Mouse (Mus musculus): ENCODE results near the gene Dstn.
A peak's percentile ranks its signal among the peaks of the same experiment; 100 is the strongest.

Gene Dstn

DNA sequence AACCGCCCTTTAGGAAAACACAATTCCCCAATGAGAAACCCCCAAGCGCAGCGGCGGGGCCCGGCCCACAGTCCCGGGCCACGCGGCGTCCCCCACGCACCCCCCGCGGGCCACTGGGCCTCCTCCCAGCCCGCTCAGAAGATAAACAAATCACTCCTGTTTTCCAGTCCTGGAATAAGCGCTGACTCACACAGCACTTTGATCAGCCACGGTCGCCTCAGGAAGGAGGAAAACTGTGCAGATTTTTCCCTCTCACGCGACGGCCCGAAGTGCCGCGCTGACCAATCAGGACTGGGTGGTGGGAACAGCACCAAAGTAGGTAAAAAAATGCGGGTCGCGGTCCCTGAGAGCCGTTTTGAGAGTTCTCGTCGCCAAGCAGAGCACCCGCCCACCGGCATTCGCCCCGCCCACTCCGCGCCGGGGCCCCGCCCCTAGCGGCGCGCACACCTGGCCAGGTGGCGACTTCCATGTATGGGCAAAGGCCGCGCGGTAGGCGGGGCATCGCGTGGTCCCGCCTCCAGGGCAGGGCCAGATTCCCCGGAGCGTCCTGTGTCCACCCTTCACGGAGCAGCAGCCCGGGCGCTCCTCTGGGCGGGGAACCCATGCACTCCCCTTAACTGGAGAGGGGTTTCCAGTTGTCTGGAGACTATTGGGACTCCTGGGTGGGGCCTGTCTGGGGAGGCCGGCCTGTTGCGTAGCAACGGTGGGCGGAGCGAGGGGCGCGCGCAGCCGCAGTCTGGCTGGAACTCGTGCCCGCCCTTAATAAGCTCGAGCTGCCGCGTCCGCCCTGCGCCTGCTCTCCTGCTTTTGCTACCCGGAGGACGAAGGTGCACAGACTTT lies at the start of gene Dstn:
TSS of gene Dstn (plus strand) at position 561 of the 840 bp plus-strand sequence.
- H3K27me3 ChIP-seq (ENCODE audit: control insufficient read depth, insufficient read depth, low read length, poor library complexity, severe bottlenecking) = no peaks in the 10 kb centered on the region
- no peaks in the 10 kb centered on the region for H3K36me3 ChIP-seq (ENCODE audit: control insufficient read depth, insufficient read depth, low read length, poor library complexity, severe bottlenecking)
- peak; percentile 95 for DNase-seq (ENCODE audit: low read depth, low spot score)

DNA sequence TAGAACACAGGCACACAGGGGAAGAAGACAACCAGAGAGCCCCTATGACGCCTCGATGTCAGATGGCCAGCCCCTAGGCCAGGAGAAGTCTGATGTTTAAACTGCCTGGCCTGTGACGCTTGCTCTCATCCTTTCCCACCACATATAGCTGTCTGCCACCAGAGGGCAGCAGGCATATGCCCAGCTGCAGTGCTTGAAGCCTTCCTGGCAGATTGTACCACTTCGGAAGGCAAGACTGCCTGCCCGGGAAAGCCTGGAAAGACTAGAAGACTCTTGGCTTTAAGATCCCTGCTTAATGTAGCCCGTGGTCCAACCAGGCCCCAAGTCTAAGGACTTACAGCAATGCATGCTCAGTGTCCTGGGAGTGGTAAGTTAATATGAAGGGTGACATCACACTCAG lies 47.8 kb upstream of the Dstn start:
- no peaks in the 10 kb centered on the region for H3K27me3 ChIP-seq (ENCODE audit: control insufficient read depth, insufficient read depth, low read length, poor library complexity, severe bottlenecking)
- peak; percentile 79 for DNase-seq (ENCODE audit: low read depth, low spot score)
- no peaks in the 10 kb centered on the region for H3K36me3 ChIP-seq (ENCODE audit: control insufficient read depth, insufficient read depth, low read length, poor library complexity, severe bottlenecking)

DNA sequence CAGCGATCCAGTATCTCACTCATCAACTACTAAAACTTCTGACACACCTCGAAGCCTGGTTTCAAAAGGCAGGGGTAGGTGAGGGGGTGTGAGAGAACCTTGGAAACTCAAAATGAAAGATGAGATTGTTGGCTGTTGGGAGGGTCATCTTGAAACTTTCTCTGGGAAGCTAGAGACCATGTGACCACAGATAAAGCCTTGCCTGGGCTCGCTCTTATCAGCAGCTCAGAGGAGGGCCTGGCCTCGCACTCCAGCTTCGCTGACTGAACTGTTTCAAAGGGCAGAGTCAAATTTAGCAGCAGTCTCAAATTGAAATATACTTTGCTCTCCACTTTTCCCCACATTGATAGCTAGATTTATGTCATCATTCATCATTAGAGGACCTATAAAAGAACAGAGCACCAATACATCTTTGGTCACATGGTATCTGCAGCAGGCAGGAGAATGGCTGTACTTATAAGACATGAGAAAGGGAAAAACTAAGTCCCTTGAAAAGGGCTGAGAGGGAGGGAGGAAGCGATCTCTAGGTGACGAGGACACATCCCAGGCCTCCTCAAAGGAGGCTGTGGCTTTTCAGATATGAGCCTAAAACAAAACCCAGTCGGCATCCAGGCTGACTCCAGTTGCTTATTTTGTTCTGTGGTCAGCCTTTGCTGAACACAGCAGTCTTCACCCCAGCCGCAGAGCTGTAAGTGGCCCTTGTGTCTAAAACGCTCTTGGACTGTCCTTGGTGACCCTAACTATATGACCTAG lies 44.0 kb upstream of the Dstn start:
- no peaks in the 10 kb centered on the region for H3K27me3 ChIP-seq (ENCODE audit: control insufficient read depth, insufficient read depth, low read length, poor library complexity, severe bottlenecking)
- no peak for DNase-seq (ENCODE audit: low read depth, low spot score)
- no peaks in the 10 kb centered on the region for H3K36me3 ChIP-seq (ENCODE audit: control insufficient read depth, insufficient read depth, low read length, poor library complexity, severe bottlenecking)

DNA sequence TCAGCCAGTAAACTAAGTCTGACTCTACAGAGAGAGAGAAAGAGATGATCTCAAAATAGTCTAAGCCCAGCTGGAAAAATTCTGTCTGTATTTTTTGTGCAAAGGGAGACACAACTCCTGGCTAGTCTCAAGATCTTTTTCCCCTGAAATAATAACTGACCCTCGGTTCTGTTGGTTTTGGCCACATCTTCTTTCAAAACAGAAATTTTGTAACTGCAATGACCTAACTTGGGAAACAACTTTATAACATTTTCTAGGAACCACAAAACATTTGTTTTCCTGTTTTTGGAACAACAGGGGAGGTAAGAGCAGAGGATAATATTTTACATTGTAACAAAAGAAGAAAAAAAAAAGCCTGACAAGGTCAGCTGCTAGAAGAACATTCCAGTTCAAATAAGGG lies 39.1 kb upstream of the Dstn start:
- H3K27me3 ChIP-seq (ENCODE audit: control insufficient read depth, insufficient read depth, low read length, poor library complexity, severe bottlenecking) = no peaks in the 10 kb centered on the region
- DNase-seq (ENCODE audit: low read depth, low spot score) = no peak
- H3K36me3 ChIP-seq (ENCODE audit: control insufficient read depth, insufficient read depth, low read length, poor library complexity, severe bottlenecking) = no peaks in the 10 kb centered on the region

DNA sequence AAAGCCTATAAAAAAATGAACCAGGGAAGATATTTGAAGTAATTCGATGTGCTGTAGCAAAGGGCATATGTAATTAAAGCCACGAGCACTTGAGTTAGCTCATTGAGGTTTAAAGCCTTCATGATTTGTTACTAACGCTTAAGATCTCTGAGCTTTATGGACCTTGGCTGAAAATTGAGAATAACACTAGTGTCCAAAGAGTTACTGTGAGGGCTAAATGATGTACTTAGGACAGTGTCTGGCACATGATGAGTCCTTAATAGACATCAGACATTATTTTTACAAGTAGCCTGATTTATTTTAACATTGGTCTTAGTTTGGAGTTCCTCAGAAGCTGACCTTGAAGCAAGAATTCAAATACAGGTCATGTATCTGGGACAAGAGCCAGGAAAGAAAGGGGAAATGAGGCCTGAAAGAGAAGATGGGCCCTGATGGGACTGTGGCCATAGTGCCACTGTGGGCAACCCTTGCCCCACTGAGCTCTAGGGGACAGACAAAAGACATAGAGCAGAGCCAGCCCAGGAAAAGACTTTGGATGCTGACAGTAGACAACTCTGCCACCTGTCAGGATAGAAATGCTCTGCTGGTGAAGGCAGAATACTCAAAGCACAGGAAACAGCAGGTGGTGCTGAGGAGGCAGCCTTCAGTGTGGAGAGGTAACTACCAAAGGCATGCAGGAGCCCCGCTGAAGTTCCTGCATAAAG lies 38.0 kb upstream of the Dstn start:
- no peak for DNase-seq (ENCODE audit: low read depth, low spot score)
- Histone ChIP-seq H3K27me3 (ENCODE audit: control insufficient read depth, insufficient read depth, low read length, poor library complexity, severe bottlenecking) (no peaks in the 10 kb centered on the region), H3K36me3 (ENCODE audit: control insufficient read depth, insufficient read depth, low read length, poor library complexity, severe bottlenecking) (no peaks in the 10 kb centered on the region)

DNA sequence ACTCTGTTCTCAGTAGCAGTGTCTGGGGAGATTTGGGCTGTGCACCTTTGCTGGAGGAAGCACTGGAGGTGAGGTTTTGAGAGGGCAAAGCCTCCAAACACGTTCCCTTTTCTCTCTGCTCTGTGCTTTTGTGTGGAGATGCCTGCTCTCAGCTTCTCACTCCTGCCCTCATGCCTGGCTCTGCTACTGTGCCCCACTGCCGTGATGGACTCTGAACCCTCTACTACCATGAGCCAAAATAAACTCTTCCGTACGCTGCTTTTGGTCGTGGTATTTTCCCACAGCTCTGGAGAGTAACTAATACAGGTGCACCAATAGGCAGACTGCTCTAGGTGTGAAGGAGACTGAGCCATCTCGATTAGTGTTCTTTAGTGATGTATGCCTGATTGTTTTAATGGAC lies 35.8 kb upstream of the Dstn start:
- DNase-seq (ENCODE audit: low read depth, low spot score) = no peak
- Histone ChIP-seq H3K36me3 (ENCODE audit: control insufficient read depth, insufficient read depth, low read length, poor library complexity, severe bottlenecking) (no peaks in the 10 kb centered on the region), H3K27me3 (ENCODE audit: control insufficient read depth, insufficient read depth, low read length, poor library complexity, severe bottlenecking) (no peaks in the 10 kb centered on the region)

DNA sequence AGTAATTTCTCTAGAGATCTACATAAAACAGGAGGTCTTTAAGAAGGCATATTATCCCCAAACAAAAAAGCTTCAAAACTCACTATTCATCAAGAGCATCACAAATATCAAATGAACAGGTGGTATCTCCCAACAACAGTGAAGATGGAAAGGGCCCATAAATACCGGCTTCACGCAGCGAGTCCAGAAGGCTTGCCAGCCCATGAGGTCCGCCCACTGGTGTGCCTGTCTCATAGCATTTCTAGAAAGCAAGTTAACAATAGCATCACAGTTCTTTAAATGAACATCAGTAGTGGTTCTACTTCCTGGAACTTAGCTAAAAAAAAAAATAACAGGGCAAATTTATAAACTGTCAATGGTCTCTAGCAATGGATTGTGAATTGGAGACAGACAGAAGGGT lies 33.1 kb upstream of the Dstn start:
- Histone ChIP-seq H3K36me3 (ENCODE audit: control insufficient read depth, insufficient read depth, low read length, poor library complexity, severe bottlenecking) (no peaks in the 10 kb centered on the region), H3K27me3 (ENCODE audit: control insufficient read depth, insufficient read depth, low read length, poor library complexity, severe bottlenecking) (no peaks in the 10 kb centered on the region)
- DNase-seq (ENCODE audit: low read depth, low spot score) = no peak

DNA sequence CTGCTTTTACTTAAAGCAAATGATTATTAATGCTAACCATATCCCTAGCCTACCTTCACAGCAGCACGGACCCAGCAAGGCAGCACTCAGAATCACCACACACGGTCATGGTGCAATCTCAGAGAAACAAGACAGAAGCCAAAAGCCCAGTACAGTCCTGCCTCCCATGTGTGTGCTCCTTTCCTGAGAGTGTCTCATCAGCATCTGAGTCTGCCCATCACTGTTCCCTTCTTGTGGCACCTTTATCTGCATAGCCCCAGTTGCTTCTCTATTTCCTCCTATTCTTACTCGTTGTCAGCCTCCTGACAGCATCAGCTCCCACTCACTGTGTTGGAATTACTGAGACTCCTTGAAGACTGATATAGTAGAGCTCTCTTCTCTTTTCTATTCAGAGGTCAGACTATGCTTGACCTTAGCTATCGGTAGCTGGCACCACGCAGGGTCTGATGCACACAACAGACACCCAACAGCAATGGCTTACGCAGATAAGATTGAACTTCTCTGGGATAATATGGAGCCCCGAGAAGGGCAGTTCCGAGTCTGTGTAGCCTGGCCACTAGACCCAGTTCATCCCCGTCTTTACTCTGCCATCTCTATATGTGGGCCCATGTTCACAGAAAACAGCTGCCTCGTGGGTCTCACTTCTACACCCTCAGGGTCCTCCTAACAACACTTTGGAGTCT lies 32.4 kb upstream of the Dstn start:
- Histone ChIP-seq H3K27me3 (ENCODE audit: control insufficient read depth, insufficient read depth, low read length, poor library complexity, severe bottlenecking) (no peaks in the 10 kb centered on the region), H3K36me3 (ENCODE audit: control insufficient read depth, insufficient read depth, low read length, poor library complexity, severe bottlenecking) (no peaks in the 10 kb centered on the region)

DNA sequence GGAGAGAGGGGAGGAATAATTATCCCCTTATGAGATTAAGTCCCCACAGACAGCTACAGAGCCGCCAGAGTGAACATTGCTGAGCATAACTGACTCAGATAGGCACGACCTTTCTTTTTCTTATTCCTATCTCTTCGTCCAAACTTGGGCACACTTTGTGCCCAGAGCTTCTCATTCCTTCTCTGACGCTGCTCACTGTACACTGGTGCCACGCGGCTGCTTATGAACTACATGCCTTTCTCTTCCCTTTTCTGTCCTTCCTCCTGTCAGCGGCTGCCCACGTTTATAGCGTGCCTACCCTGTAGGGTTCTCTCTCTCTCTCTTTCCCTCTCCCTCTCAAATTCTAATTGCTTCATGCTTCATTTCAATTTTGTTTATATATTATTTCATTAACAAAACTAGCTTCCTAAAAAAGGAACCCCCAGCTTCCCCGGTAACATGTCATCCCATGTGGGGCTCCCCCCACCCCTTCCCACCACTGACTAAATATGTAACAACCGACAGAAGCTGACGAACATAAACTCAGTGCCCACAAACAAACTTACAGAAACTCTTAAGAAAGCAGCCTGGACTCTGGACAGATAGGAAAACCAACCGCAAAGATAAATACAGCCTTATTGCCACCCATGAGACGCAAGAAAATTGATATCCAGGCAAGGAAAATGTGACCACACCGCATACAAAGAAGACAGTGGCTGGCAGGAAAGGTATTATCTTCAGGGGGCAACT lies 25.8 kb upstream of the Dstn start:
- no peaks in the 10 kb centered on the region for H3K36me3 ChIP-seq (ENCODE audit: control insufficient read depth, insufficient read depth, low read length, poor library complexity, severe bottlenecking)
- no peaks in the 10 kb centered on the region for H3K27me3 ChIP-seq (ENCODE audit: control insufficient read depth, insufficient read depth, low read length, poor library complexity, severe bottlenecking)
- no peak for DNase-seq (ENCODE audit: low read depth, low spot score)

More for the DNA sequence above, 32.4 kb upstream of the Dstn start:
- DNase-seq (ENCODE audit: low read depth, low spot score) = no peak

DNA sequence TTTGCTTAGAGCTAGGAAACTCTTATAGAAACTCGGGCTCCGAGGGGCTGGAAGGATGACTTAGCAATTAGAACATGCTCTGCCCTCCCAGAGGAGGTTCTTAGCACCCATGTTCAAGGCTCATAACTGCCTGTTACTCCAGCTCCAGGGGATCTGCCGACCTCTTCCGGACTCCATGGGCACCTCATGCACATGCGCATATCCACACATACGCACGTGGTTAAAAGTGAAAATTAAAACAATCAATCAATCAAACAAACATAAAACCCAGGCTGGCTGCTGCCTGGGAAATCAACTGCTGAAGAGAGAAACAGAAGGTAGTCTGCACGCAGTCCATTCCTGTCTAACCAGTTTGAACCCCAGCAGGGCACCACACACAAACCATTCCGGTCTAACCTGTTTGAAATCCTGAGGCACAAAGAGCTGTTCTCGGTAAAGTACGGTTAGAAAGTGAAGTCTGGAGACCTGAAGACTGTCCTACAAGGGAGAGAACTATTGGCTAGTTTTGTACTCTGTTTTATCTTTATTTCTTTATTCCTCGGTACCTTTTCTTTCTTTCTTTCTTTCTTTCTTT lies 25.2 kb upstream of the Dstn start:
- no peaks in the 10 kb centered on the region for H3K27me3 ChIP-seq (ENCODE audit: control insufficient read depth, insufficient read depth, low read length, poor library complexity, severe bottlenecking)
- no peak for DNase-seq (ENCODE audit: low read depth, low spot score)

DNA sequence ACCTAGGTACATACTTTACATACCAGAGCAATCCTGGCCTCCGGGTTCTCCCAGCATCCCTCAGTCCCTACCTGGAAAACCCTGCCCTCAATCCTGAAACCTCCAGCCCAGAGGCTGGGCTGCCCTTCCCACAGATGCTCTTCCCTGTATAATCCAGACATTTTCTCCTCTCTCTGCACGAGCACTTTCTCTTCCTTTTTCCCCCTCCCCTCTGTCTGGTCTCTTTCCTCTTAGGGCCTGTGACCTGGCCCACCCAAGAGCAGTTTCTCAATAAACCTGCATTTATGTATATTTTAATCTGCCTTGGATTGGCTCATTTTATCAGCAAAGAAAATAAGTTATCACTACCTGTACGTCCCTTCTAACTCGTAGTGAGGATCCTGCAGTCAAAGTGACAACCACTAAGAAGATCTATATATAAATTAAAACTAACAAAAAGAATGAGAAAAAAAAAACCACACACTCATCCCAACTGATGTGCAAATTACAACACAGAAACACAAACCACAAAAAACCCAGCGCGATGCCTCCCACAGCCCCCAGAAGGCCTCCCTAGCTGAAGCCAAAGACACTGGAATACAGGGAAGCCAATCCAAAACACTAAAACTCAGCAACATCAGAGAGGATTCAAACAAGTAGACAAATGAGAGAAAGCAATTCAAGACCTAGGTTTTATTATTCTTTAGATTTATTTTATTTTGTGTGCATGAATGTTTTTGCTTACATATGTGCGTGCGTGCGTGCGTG lies 23.6 kb upstream of the Dstn start:
- Histone ChIP-seq H3K27me3 (ENCODE audit: control insufficient read depth, insufficient read depth, low read length, poor library complexity, severe bottlenecking) (no peaks in the 10 kb centered on the region), H3K36me3 (ENCODE audit: control insufficient read depth, insufficient read depth, low read length, poor library complexity, severe bottlenecking) (no peaks in the 10 kb centered on the region)
- no peak for DNase-seq (ENCODE audit: low read depth, low spot score)

More for the DNA sequence above, 25.2 kb upstream of the Dstn start:
- H3K36me3 ChIP-seq (ENCODE audit: control insufficient read depth, insufficient read depth, low read length, poor library complexity, severe bottlenecking) = no peaks in the 10 kb centered on the region

DNA sequence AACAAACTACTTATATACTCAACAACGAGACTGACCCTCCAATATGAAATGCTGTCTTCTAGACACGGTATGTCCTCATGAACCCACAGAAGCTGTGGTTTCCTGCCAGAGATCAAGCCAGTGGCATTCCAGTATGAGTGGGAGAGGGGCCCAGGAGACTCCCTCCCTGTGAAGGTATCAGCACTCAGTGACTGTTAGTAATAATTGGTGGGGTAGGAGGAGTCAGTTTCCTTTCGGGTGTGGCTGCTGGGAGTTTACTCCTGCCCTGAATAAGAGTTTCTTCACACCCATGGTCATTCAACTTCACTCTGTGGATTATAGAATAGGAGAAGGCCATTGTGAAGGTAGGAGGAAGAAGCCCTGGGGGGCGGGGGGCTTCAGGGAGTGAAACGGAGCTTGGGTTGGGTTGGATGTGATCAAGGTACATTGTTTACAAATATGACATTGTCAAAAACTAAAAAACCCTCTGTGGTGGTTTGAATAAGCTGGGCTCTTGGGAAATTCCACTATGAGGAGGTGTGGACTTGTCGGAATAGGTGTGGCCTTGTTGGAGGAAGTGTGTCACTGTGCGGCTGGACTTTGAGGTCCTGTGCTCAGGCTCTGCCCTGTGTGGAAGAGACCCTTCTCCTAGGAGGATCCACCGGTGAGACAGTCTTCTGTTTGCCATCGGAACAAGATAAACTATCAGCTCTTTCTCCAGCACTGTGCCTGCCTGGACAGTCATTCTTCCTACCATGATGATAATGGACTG lies 15.5 kb upstream of the Dstn start:
- DNase-seq (ENCODE audit: low read depth, low spot score) = no peak
- Histone ChIP-seq H3K36me3 (ENCODE audit: control insufficient read depth, insufficient read depth, low read length, poor library complexity, severe bottlenecking) (no peaks in the 10 kb centered on the region), H3K27me3 (ENCODE audit: control insufficient read depth, insufficient read depth, low read length, poor library complexity, severe bottlenecking) (no peaks in the 10 kb centered on the region)

Data from splenic B cell, adult 2 months (primary cell).